Mouse (Mus musculus): ENCODE measurements around the gene Unc5cl. TPM values are rescaled to one million over a fixed set of nuclear protein-coding genes. Genes with fewer than 3 reads are reported as not detected.

Gene Unc5cl
- polyA plus RNA-seq, 1 experiment, result 8.5 TPM

DNA sequence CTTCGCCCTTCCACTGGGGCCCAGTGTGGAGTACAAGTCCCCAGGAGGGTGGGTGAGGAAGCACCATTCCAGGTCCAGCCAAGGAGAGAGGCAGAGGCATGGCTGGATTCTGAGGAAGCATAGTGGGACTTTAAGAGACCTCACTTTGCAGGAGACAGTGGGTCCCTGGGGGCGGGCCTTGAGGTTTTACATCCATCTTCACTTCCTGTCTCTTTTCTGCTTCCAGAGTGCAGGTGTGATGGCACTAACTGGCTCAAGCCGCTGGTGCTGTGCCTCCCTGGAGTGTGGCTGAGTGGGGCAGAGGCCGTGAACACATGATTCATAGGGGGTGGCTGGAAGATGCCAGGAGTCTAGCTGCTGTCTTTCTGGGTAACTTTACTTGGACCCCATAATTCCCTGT lies 54.9 kb downstream of the Unc5cl start:
- H3K4me1 ChIP-seq (ENCODE audit: control insufficient read depth, insufficient read depth, insufficient read length), result no peaks in the 10 kb centered on the region
- H3K27ac ChIP-seq (ENCODE audit: insufficient read depth, low read length), result no peak overlapping the region
- no peaks in the 10 kb centered on the region for H3K27me3 ChIP-seq (ENCODE audit: control insufficient read depth, insufficient read depth, low read length)
- 62% methylated on average over 4 of the region's 4 CpGs for WGBS
- TF ChIP-seq CTCF (IDR thresholded peaks at IDR 0.05; ENCODE audit: extremely low read depth, insufficient read depth, insufficient read length, insufficient replicate concordance) (no peak), POLR2A (IDR thresholded peaks at IDR 0.05; ENCODE audit: low read depth, low read length) (no peak)
- no peaks in the 10 kb centered on the region for H3K36me3 ChIP-seq (ENCODE audit: control insufficient read depth, insufficient read depth, low read length)
- DNase-seq (ENCODE audit: low read depth in 1 of 2, low spot score in 2 of 2), result no peak
- no peak overlapping the region for H3K4me3 ChIP-seq (ENCODE audit: extremely low read depth, insufficient read depth, insufficient read length)

DNA sequence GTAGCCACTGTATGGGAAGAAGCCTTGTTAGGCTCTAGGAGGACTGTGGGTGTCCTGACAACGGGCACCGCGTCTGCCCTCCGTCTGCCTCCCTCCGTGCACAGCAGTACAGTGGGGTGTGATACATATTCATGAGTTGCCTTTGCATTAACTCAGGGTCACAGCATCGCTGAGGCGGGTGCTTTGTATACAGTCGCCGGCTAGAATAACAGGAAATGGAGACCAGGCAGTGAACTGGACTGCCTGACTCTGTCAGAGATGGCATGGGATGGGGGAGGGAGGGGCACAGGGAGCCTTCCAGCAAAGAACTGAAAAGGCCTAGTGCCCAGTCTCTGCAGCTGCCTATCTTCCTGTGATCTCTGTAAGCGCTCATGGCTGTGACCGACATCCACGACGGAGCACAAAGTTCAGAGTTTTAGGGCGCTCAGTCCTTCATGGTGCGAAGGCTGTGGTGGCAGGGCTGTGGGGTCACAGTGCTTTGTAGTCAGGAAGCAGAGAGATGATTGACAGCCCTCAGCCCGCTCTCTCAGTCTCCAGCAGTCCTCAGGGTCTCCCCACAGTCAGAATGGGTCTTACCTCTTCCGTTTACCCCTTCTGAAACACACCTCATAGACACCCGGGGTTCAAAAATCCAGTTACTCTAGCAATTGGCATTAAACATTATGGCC lies 58.0 kb downstream of the Unc5cl start:
- H3K27ac ChIP-seq (ENCODE audit: insufficient read depth, low read length), result no peak overlapping the region
- no peaks in the 10 kb centered on the region for H3K4me1 ChIP-seq (ENCODE audit: control insufficient read depth, insufficient read depth, insufficient read length)
- no peaks in the 10 kb centered on the region for H3K27me3 ChIP-seq (ENCODE audit: control insufficient read depth, insufficient read depth, low read length)
- TF ChIP-seq CTCF (IDR thresholded peaks at IDR 0.05; ENCODE audit: extremely low read depth, insufficient read depth, insufficient read length, insufficient replicate concordance) (no peak), POLR2A (IDR thresholded peaks at IDR 0.05; ENCODE audit: low read depth, low read length) (no peak)
- no peaks in the 10 kb centered on the region for H3K36me3 ChIP-seq (ENCODE audit: control insufficient read depth, insufficient read depth, low read length)
- no peak overlapping the region for H3K4me3 ChIP-seq (ENCODE audit: extremely low read depth, insufficient read depth, insufficient read length)
- 71% methylated on average over 18 of the region's 18 CpGs for WGBS
- DNase-seq (ENCODE audit: low read depth in 1 of 2, low spot score in 2 of 2), result no peak

DNA sequence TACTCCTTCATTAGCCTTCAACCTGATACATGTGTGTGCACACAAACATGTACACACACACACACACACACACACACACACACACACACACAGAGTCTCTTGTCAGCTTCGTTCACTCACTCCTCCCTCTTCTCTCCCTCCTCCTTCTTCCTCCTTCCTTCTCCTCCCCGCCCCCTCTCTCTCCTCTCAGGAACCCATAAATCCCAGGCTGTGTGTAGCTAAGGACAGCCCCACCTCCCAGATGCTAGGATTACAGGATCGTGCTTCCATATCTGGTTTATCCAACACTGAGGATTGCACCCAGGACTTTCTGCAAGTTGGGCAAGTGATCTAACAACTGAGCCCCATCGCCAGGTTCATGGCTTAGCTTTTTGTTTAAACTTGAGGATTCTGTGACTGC lies 59.9 kb downstream of the Unc5cl start:
- no peaks in the 10 kb centered on the region for H3K27me3 ChIP-seq (ENCODE audit: control insufficient read depth, insufficient read depth, low read length)
- H3K4me3 ChIP-seq (ENCODE audit: extremely low read depth, insufficient read depth, insufficient read length), result no peak overlapping the region
- H3K27ac ChIP-seq (ENCODE audit: insufficient read depth, low read length), result no peak overlapping the region
- no peak for DNase-seq (ENCODE audit: low read depth in 1 of 2, low spot score in 2 of 2)
- no peak for TF ChIP-seq POLR2A (IDR thresholded peaks at IDR 0.05; ENCODE audit: low read depth, low read length)
- TF ChIP-seq CTCF (IDR thresholded peaks at IDR 0.05; ENCODE audit: extremely low read depth, insufficient read depth, insufficient read length, insufficient replicate concordance), result no peak
- no peaks in the 10 kb centered on the region for H3K36me3 ChIP-seq (ENCODE audit: control insufficient read depth, insufficient read depth, low read length)
- WGBS, result 67% methylated on average over 4 of the region's 4 CpGs
- H3K4me1 ChIP-seq (ENCODE audit: control insufficient read depth, insufficient read depth, insufficient read length), result no peaks in the 10 kb centered on the region

DNA sequence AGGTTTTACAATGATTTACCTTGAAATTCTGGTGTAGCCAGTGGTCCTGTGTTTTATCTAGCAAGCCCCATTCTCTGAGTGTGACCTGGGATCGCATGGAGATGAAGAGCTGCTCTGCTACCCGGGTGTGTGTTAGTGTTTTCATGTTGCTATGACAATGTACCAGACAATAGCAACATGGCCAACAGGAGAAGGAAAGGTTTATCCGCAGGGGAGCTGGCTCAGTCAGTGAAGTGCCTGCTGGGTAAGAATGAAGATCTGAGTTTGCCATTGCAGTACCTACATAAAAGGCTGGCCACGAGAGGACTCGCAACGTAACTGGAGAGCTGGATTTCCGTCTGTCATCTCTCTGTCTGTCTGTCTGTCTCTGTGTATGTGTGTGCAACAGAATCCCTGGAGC lies 64.3 kb downstream of the Unc5cl start:
- no peaks in the 10 kb centered on the region for H3K36me3 ChIP-seq (ENCODE audit: control insufficient read depth, insufficient read depth, low read length)
- DNase-seq (ENCODE audit: low read depth in 1 of 2, low spot score in 2 of 2), result no peak
- H3K27ac ChIP-seq (ENCODE audit: insufficient read depth, low read length), result no peak overlapping the region
- H3K4me3 ChIP-seq (ENCODE audit: extremely low read depth, insufficient read depth, insufficient read length), result no peak overlapping the region
- no peaks in the 10 kb centered on the region for H3K4me1 ChIP-seq (ENCODE audit: control insufficient read depth, insufficient read depth, insufficient read length)
- WGBS, result 92% methylated on average over 7 of the region's 7 CpGs
- TF ChIP-seq CTCF (IDR thresholded peaks at IDR 0.05; ENCODE audit: extremely low read depth, insufficient read depth, insufficient read length, insufficient replicate concordance), result no peak
- TF ChIP-seq POLR2A (IDR thresholded peaks at IDR 0.05; ENCODE audit: low read depth, low read length), result no peak
- H3K27me3 ChIP-seq (ENCODE audit: control insufficient read depth, insufficient read depth, low read length), result no peaks in the 10 kb centered on the region

DNA sequence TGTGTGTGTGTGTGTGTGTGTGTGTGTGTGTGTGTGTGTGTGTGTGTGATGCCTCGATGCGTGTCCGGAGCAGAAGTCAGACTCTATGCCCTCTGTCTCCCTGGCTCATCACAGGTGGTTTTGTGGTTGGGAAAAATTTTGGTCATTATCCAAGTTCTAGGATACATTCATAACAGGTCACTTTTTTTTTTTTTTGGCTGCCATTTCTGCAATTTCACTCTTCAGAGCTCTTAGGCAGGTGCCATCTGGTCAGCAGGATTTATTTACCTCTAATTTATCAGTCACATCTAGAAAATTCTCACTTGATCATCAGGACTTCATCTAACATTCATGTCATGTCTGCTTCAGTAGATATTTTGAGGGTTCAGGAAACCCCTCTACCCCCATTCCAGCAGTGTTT lies 65.7 kb downstream of the Unc5cl start:
- Histone ChIP-seq H3K4me3 (ENCODE audit: extremely low read depth, insufficient read depth, insufficient read length) (no peak overlapping the region), H3K27me3 (ENCODE audit: control insufficient read depth, insufficient read depth, low read length) (no peaks in the 10 kb centered on the region), H3K27ac (ENCODE audit: insufficient read depth, low read length) (no peak overlapping the region), H3K36me3 (ENCODE audit: control insufficient read depth, insufficient read depth, low read length) (no peaks in the 10 kb centered on the region), H3K4me1 (ENCODE audit: control insufficient read depth, insufficient read depth, insufficient read length) (no peaks in the 10 kb centered on the region)
- DNase-seq (ENCODE audit: low read depth in 1 of 2, low spot score in 2 of 2), result no peak
- WGBS, result 91% methylated on average over 3 of the region's 3 CpGs
- TF ChIP-seq CTCF (IDR thresholded peaks at IDR 0.05; ENCODE audit: extremely low read depth, insufficient read depth, insufficient read length, insufficient replicate concordance) (no peak), POLR2A (IDR thresholded peaks at IDR 0.05; ENCODE audit: low read depth, low read length) (no peak)

DNA sequence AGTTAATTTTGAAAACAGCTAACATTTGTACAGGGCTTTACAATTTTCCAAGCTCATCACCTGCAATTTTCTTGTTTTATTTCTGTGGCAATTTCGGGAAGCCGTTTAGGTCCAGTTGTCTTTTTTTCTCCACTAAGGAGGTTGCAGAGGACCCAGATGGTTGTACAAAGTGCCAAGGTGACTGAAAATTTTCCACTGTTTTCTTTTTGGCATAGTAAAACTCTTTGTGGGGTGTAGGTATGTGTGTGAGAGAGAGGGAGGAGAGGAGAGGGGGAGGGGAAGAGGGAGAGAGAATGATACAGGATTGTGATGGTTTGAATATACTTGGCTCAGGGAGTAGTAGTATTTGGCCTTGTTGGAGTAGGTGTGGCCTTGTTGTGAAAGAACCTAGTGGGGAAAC lies 68.4 kb downstream of the Unc5cl start:
- WGBS, result 97% methylated on average over 2 of the region's 2 CpGs
- H3K4me1 ChIP-seq (ENCODE audit: control insufficient read depth, insufficient read depth, insufficient read length), result no peaks in the 10 kb centered on the region
- no peak overlapping the region for H3K27ac ChIP-seq (ENCODE audit: insufficient read depth, low read length)
- no peak overlapping the region for H3K4me3 ChIP-seq (ENCODE audit: extremely low read depth, insufficient read depth, insufficient read length)
- TF ChIP-seq POLR2A (IDR thresholded peaks at IDR 0.05; ENCODE audit: low read depth, low read length), result no peak
- H3K27me3 ChIP-seq (ENCODE audit: control insufficient read depth, insufficient read depth, low read length), result no peaks in the 10 kb centered on the region
- DNase-seq (ENCODE audit: low read depth in 1 of 2, low spot score in 2 of 2), result no peak
- no peaks in the 10 kb centered on the region for H3K36me3 ChIP-seq (ENCODE audit: control insufficient read depth, insufficient read depth, low read length)

DNA sequence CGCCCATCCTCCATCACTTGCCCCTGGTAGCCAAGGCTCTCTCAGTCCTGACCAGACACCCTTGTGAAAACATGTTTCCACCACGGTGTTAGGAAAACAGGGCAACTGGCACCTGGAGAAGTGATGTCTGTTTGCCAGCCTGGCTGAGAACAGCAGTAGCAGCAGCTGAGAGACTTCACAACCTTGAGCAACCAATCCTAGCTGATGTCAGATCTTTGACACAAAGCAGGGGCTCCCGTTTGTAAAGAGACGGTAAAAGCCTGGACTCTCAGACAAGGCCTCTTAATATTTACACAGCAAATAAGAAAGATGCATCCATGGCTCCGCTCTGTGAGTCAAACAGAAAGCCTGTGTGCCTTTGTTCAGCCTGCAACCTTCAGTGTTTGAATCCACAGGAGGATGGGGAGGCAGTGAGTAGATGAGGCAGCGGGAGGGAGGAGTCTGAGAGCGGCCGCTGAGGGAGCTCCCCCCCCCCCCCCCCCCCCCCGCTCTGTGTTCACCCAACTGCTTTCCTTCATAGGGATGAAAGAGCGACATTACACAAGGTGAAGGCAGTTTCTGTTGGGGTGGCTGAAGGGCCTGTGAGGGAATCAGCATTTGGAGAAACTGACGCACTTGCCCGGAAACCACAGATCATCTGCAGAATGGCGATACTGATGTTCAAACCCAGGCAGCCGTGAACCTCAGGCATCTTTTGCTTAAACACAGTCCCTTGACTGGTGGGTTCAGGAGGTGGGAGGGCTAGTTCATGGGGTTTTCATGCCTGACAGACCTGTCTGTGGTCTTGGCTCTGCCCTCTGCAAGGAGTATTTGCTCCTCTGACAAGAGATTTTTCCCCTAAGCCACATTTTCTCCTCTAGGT lies 79.4 kb downstream of the Unc5cl start:
- WGBS, result 48% methylated on average over 14 of the region's 14 CpGs
- Histone ChIP-seq H3K4me3 (ENCODE audit: extremely low read depth, insufficient read depth, insufficient read length) (no peak overlapping the region), H3K27me3 (ENCODE audit: control insufficient read depth, insufficient read depth, low read length) (no peaks in the 10 kb centered on the region), H3K36me3 (ENCODE audit: control insufficient read depth, insufficient read depth, low read length) (no peaks in the 10 kb centered on the region), H3K4me1 (ENCODE audit: control insufficient read depth, insufficient read depth, insufficient read length) (no peaks in the 10 kb centered on the region), H3K27ac (ENCODE audit: insufficient read depth, low read length) (no peak overlapping the region)
- TF ChIP-seq POLR2A (IDR thresholded peaks at IDR 0.05; ENCODE audit: low read depth, low read length), result no peak
- no peak for TF ChIP-seq CTCF (IDR thresholded peaks at IDR 0.05; ENCODE audit: extremely low read depth, insufficient read depth, insufficient read length, insufficient replicate concordance)
- DNase-seq (ENCODE audit: low read depth in 1 of 2, low spot score in 2 of 2), result no peak
